Mouse (Mus musculus) spleen, embryonic (tissue): ENCODE data around the gene Arl5c.

Experiments
- CTCF ChIA-PET: fragments of 350-600 bp; sonication (Branson Sonifier 250); formaldehyde crosslinking; loops from one replicate; lab custom pipeline; 2022; lab: Charles Lee

The Arl5c gene

GRCm38 (mm10) chr11:97942420-97943111, 53.4 kb downstream of the Arl5c start:
- CTCF ChIA-PET = no interaction called here
